Comparison of ENCODE assay signal across 33 mouse cellular contexts in genomic region chrX:6357503-6358114, GRCm38 (mm10). TPM values are rescaled to one million over a fixed set of nuclear protein-coding genes. Genes with fewer than 3 reads are reported as not detected.
DNase-seq lines count a peak whose midpoint lies in the region; ATAC-seq and TF ChIP-seq lines count a peak whose summit lies in the region.
"Had no signal": no experiment of that assay in that cellular context is flagged by ENCODE, and none has a peak within 500 bp of the region (broad histone marks: within the 10 kb centered on the region; RNA-seq: fewer than 3 reads in every experiment).

No protein-coding gene starts in this region.

- no peak overlapping the region for H3K4me3 ChIP-seq in kidney, adult 2 months (ENCODE audit: insufficient read depth, low read depth, low read length)
- no peak overlapping the region for H3K4me3 ChIP-seq in kidney, embryonic 16.5 days (ENCODE audit: low read length)
- no peak overlapping the region for H3K4me3 ChIP-seq in liver, embryonic 12.5 days
- no peak overlapping the region for H3K4me3 ChIP-seq in gastrocnemius, adult 2 months
- H3K4me3 ChIP-seq: erythroblast, embryonic 14.5 days; forebrain, embryonic 12.5 days; hindbrain, embryonic 12.5 days; intestine, embryonic 15.5 days; layer of hippocampus, adult 2 months; left cerebral cortex, adult 2 months; limb, embryonic 12.5 days; liver, embryonic 13.5 days; neural tube, embryonic 12.5 days had no signal

- H3K27ac ChIP-seq in kidney, adult 2 months (ENCODE audit: insufficient read depth, low read depth, low read length), result peak overlapping the region; percentile 99
- no peak overlapping the region for H3K27ac ChIP-seq in kidney, embryonic 16.5 days (ENCODE audit: low read length)
- H3K27ac ChIP-seq in liver, embryonic 12.5 days, result no peak overlapping the region
- no peak overlapping the region for H3K27ac ChIP-seq in gastrocnemius, adult 2 months
- H3K27ac ChIP-seq: forebrain, embryonic 12.5 days; hindbrain, embryonic 12.5 days; hindbrain, postnatal 0 days; intestine, embryonic 15.5 days; layer of hippocampus, adult 2 months; left cerebral cortex, adult 2 months; limb, embryonic 12.5 days; liver, embryonic 13.5 days; neural tube, embryonic 12.5 days had no signal

- no peak for TF ChIP-seq POLR2A in kidney, adult 2 months (IDR thresholded peaks at IDR 0.05; ENCODE audit: low read depth, low read length)

- no peak for TF ChIP-seq CTCF in kidney, adult 2 months (conservative IDR thresholded peaks at IDR 0.05; ENCODE audit: insufficient read depth, insufficient read length, low read depth, low read length)
- no peak for TF ChIP-seq CTCF in gastrocnemius, adult 2 months (IDR thresholded peaks at IDR 0.05)

- no peak overlapping the region for H3K9ac ChIP-seq in kidney, embryonic 16.5 days (replicated peaks; ENCODE audit: low read length)
- no peak overlapping the region for H3K9ac ChIP-seq in liver, embryonic 12.5 days
- H3K9ac ChIP-seq: forebrain, embryonic 12.5 days; forebrain, postnatal 0 days; hindbrain, embryonic 12.5 days; intestine, embryonic 15.5 days; limb, embryonic 12.5 days; liver, embryonic 13.5 days; neural tube, embryonic 12.5 days had no signal

- ATAC-seq in kidney, embryonic 16.5 days (ENCODE audit: low FRiP score, low TSS enrichment), result peak; percentile 65; the same call in 1 of the 2 replicates
- no peak for ATAC-seq in liver, embryonic 12.5 days
- ATAC-seq: forebrain, postnatal 0 days; hindbrain, postnatal 0 days; intestine, embryonic 15.5 days; midbrain, embryonic 16.5 days had no signal

- no peak overlapping the region for H3K4me2 ChIP-seq in kidney, embryonic 16.5 days (replicated peaks; ENCODE audit: low read depth, low read length)
- no peak overlapping the region for H3K4me2 ChIP-seq in liver, embryonic 12.5 days
- H3K4me2 ChIP-seq: forebrain, embryonic 12.5 days; hindbrain, embryonic 12.5 days; intestine, embryonic 15.5 days; limb, embryonic 12.5 days; liver, embryonic 13.5 days; midbrain, embryonic 11.5 days; neural tube, embryonic 12.5 days had no signal

- DNase-seq in brain, adult 2 months (ENCODE audit: low read depth, low spot score), result peak; percentile 16
- DNase-seq in kidney, adult 2 months, result peak; percentile 81
- DNase-seq in kidney, postnatal 36 days, result peak; percentile 48 to 69
- DNase-seq in heart, postnatal 10 days, result no peak
- DNase-seq in cerebellum, adult 9-11 months, result no peak
- no peak for DNase-seq in gastrocnemius, adult 2 months
- DNase-seq: adrenal gland, adult 8-10 months; B cell, adult 2 months; cerebellum, adult 8-10 months; forebrain, postnatal 0 days; gastrocnemius, postnatal 14 days; liver, embryonic 13.5 days; lung, adult 2 months; lung, postnatal 14 days; right cerebral cortex, adult 18-20 months; right cerebral cortex, postnatal 4 days; thymus, adult 2 months had no signal

- intact Hi-C loops in heart, postnatal 10 days (cut with DNase I), result no loop called here
- intact Hi-C loops in gastrocnemius, adult 2 months (cut with DNase I), result no loop called here

- H3K4me1 ChIP-seq in kidney, adult 2 months (ENCODE audit: control insufficient read depth, insufficient read depth, low read length), result 0 out of 2 replicates have a peak, but pooled peaks cover 3% of the 10 kb centered on the region
- no peaks in the 10 kb centered on the region for H3K4me1 ChIP-seq in kidney, embryonic 16.5 days (ENCODE audit: insufficient read depth, low read length)
- no peaks in the 10 kb centered on the region for H3K4me1 ChIP-seq in liver, embryonic 12.5 days
- H3K4me1 ChIP-seq: forebrain, embryonic 12.5 days; hindbrain, embryonic 12.5 days; intestine, embryonic 15.5 days; limb, embryonic 12.5 days; liver, embryonic 13.5 days; neural tube, embryonic 12.5 days had no signal

- no peaks in the 10 kb centered on the region for H3K9me3 ChIP-seq in kidney, embryonic 16.5 days (ENCODE audit: low read length)
- H3K9me3 ChIP-seq in liver, embryonic 12.5 days (replicated peaks), result no peaks in the 10 kb centered on the region
- H3K9me3 ChIP-seq: forebrain, embryonic 12.5 days; hindbrain, embryonic 12.5 days; intestine, embryonic 15.5 days; limb, embryonic 12.5 days; liver, embryonic 13.5 days; neural tube, embryonic 12.5 days had no signal

- 24% methylated on average over 6 of the region's 6 CpGs for WGBS in kidney, adult 2 months
- 51% methylated on average over 6 of the region's 6 CpGs for WGBS in kidney, embryonic 16.5 days
- 64% methylated on average over 6 of the region's 6 CpGs for WGBS in liver, embryonic 12.5 days (ENCODE audit: insufficient replicate concordance)

- no peaks in the 10 kb centered on the region for H3K27me3 ChIP-seq in kidney, adult 2 months (replicated peaks; ENCODE audit: control insufficient read depth, insufficient read depth, low read length)
- no peaks in the 10 kb centered on the region for H3K27me3 ChIP-seq in kidney, embryonic 16.5 days (ENCODE audit: insufficient read depth, low read length)
- no peaks in the 10 kb centered on the region for H3K27me3 ChIP-seq in liver, embryonic 12.5 days (replicated peaks)
- H3K27me3 ChIP-seq: forebrain, embryonic 12.5 days; hindbrain, embryonic 12.5 days; intestine, embryonic 15.5 days; limb, embryonic 12.5 days; liver, embryonic 13.5 days; neural tube, embryonic 12.5 days had no signal

- no peaks in the 10 kb centered on the region for H3K36me3 ChIP-seq in kidney, adult 2 months (ENCODE audit: control insufficient read depth, insufficient read depth, low read length)
- no peaks in the 10 kb centered on the region for H3K36me3 ChIP-seq in kidney, embryonic 16.5 days (ENCODE audit: insufficient read depth, low read length)
- no peaks in the 10 kb centered on the region for H3K36me3 ChIP-seq in liver, embryonic 12.5 days
- H3K36me3 ChIP-seq: forebrain, embryonic 12.5 days; hindbrain, embryonic 12.5 days; intestine, embryonic 15.5 days; limb, embryonic 12.5 days; liver, embryonic 13.5 days; neural tube, embryonic 12.5 days had no signal

RNA-seq across cellular contexts. Expression of gene Bmp15, which starts 37.1 kb away (rescaled TPM):
- polyA plus RNA-seq in kidney, adult 2 months (2012; rRNA removed), result 0.30 and 0.64 TPM in 2 replicates
- polyA plus RNA-seq in kidney, embryonic 16.5 days (2015; fragmentation: Nextera tagmentation; extraction: Ambion mirVana), result 0.05 and 0.06 TPM in 2 replicates
- total RNA-seq in heart, postnatal 10 days (2021), result under 1 TPM; 0.15 to 0.22 TPM
- not detected in 2 replicates for polyA plus RNA-seq in liver, embryonic 12.5 days (2016; fragmentation: Nextera tagmentation; extraction: Ambion mirVana)
- under 1 TPM in 1 of 2 experiments, not detected in 1; 0.08 TPM for total RNA-seq in gastrocnemius, adult 2 months (2021)
- total RNA-seq: granulocyte monocyte progenitor cell, adult 5-6 weeks; layer of hippocampus, adult 2 months; megakaryocyte progenitor cell, adult 5-6 weeks had no signal
- polyA plus RNA-seq: erythroblast, embryonic 14.5 days; liver, embryonic 13.5 days; midbrain, embryonic 11.5 days; neural tube, embryonic 12.5 days; spleen, adult 2 months; thymus, adult 2 months had no signal

RNA-seq across cellular contexts. Expression of gene Shroom4, which starts 42.0 kb away (rescaled TPM):
- polyA plus RNA-seq in kidney, adult 2 months (2012; rRNA removed), result 15.7 and 19.6 TPM in 2 replicates
- polyA plus RNA-seq in kidney, embryonic 16.5 days (2015; fragmentation: Nextera tagmentation; extraction: Ambion mirVana), result 8.9 and 9.4 TPM in 2 replicates
- total RNA-seq in heart, postnatal 10 days (2021), result 10 to 100 TPM; 21.4 to 23.0 TPM
- polyA plus RNA-seq in liver, embryonic 12.5 days (2016; fragmentation: Nextera tagmentation; extraction: Ambion mirVana), result 0.94 and 1.2 TPM in 2 replicates
- total RNA-seq in gastrocnemius, adult 2 months (2021), result 1 to 10 TPM; 4.3 to 5.7 TPM
- polyA plus RNA-seq: erythroblast, embryonic 14.5 days had no signal

Comparison
In these comparisons a context has a peak if more than half of its experiments do, and no peak if none do; other contexts are left out.
1. DNase-seq: peak in brain, adult 2 months (single experiment), kidney, adult 2 months (single experiment) and kidney, postnatal 36 days (2 of 2); none in heart, postnatal 10 days (0 of 2), cerebellum, adult 9-11 months (single experiment) and gastrocnemius, adult 2 months (single experiment).